Mouse (Mus musculus) testis, adult 2 months (tissue): ENCODE measurements around the gene Adipor2.

ENCODE experiments used
- CTCF ChIP-seq: fragments of 200-500 bp; IDR thresholded peaks from 2 replicates; pipeline ENCODE4 v1.5.1; 2012; ENCODE audit warnings: low read depth, mild to moderate bottlenecking, inconsistent platforms, low read length, moderate library complexity; ENCODE audit not compliant: control insufficient read depth, insufficient read depth, insufficient replicate concordance
- POLR2A ChIP-seq: fragments of 200-500 bp; IDR thresholded peaks from 2 replicates; pipeline ENCODE4 v1.6.1; 2012; ENCODE audit warnings: low read depth, mild to moderate bottlenecking, inconsistent platforms, low read length, moderate library complexity; ENCODE audit not compliant: control insufficient read depth

DNA sequence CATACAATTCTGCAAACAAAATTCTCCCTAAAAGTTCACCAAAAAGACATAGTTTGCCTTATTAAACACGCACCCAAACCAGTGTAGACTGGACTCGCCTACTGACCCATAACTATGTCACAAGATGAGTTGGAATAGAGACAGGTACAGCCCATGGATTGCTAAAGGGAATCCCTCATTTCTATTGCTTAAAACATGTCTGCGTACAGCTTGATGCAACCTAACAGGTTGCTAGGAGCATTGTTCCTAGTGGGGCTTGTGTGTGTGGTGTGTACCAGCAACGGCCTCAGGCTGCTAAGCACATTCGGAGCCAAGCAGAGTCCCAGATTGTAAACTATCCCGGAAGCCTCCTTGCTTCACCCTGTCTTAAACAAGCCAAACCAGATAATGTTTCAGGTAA, 861 bp downstream of the Adipor2 start:
- TF ChIP-seq CTCF (no peak), POLR2A (no peak)
